Mouse (Mus musculus) brown adipose tissue, adult 24 weeks (tissue): ENCODE results near the gene Barx2. TPM values are rescaled to one million over a fixed set of nuclear protein-coding genes. Genes with fewer than 3 reads are reported as not detected.

ENCODE experiments used
- H3K27ac ChIP-seq: fragments of 200-500 bp; replicated peaks from 2 replicates; pipeline ENCODE4 v1.5.1; 2012; ENCODE audit warnings: low read depth, mild to moderate bottlenecking, low read length
- H3K4me1 ChIP-seq: fragments of 200-500 bp; 2 replicates; pipeline ENCODE4 v1.6.1; 2012; ENCODE audit warnings: low read length, mixed read lengths; ENCODE audit not compliant: control insufficient read depth, insufficient read depth, insufficient read length
- H3K4me3 ChIP-seq: fragments of 200-500 bp; 2 replicates; pipeline ENCODE4 v1.5.1; 2012; ENCODE audit warnings: low read depth, mild to moderate bottlenecking, low read length, moderate library complexity; ENCODE audit not compliant: insufficient read depth
- polyA plus RNA-seq: library from polyadenylated mRNA; stranded (reverse); fragments of >200 nt; gene quantifications from 2 replicates; pipeline ENCODE4 v1.2.4, GENCODE M21; 2012; ENCODE audit not compliant: missing spikeins, insufficient read depth, insufficient read length

The Barx2 gene
- polyA plus RNA-seq, 1 experiment, result not detected

DNA sequence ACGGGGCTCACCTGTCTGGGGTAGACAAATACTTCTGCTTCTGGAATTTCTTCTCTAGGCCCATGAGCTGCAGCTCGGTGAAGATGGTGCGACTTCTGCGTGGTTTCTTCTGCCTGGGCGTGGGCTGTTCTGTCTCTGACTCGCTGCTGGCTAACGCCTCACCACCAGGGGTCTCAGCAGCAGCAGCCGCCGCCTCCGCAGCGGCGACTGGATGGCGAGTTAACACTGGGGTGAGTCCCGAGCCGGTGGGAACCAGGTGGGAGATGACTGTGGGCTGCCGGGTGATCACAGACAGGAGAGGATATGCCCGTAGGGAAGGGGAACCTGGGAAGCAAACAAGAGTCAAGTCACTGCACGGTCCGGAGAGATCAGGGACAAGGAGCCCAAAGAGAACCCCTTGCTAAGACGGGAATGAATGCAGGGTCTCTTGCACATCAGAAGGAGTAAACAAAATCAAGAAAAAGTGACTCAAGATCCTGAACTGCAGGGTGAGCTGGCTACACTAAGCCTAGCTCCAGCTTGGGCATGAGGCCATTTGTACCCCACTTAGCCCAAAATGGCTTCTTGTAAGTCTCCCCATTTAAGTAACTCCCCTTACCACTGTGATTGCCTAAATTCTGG lies 54.4 kb downstream of the Barx2 start:
- H3K4me3 ChIP-seq, result no peak overlapping the region
- no peak overlapping the region for H3K27ac ChIP-seq
- H3K4me1 ChIP-seq, result no peaks in the 10 kb centered on the region

DNA sequence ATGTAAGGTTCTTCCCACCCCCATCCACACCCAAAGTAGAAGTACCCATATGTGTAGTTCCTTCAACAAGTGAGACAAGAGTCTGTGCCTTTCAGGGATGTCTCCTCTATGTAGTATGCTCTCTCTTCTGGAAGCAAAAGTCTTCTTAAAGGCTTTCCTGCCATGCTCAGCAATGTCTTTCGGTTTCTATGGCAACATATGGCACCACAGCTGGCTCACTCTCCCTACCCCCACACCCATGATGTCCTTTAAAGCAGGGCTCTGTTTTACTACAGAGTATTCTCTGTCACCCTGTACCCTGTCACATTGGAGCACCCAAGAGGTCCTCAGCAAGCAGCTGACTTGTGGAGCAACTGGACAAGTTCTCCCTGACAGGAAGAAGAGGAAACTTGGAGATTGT lies 55.8 kb downstream of the Barx2 start:
- H3K4me1 ChIP-seq, result no peaks in the 10 kb centered on the region
- H3K27ac ChIP-seq, result no peak overlapping the region

DNA sequence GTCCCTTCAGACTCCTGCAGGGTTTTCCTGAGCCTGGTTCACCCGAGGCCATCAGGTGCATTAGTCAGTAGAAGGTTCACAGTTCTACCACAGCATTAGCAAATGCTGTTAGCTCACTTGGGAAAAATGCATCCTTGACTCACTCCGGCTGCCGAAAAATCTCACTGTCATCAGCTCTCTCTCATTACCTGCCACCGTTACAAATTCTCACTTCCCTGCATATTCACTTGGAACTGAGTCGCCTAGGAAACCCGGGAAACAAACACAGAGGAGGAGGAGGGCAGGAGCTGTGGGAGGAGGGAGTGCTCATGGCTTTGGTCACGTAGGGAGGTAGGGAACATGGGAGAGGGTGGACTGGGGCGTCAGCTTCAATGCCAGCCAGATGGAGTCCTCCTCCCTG lies 56.8 kb downstream of the Barx2 start:
- no peak overlapping the region for H3K27ac ChIP-seq
- H3K4me3 ChIP-seq, result no peak overlapping the region
- H3K4me1 ChIP-seq, result no peaks in the 10 kb centered on the region

More for the DNA sequence above, 55.8 kb downstream of the Barx2 start:
- H3K4me3 ChIP-seq, result no peak overlapping the region

DNA sequence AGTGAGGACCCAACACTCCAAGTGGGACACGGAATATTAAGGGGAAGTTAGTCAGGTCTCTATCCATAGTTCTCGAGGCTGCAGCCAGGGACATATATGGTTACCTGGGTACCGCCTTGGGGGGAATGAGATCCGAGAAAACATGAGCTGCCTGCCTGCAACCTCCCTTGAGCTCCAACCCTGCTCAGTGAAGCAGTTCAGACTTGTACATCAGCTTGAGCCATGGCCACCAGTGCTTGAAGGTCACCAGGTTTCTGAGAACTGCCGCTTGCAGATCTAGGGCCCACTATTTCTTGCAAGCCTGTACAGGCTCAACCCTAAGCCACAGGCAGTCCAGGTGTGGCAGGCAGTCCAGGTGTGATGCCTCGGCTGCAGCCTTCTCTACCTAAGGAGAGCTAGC lies 57.6 kb downstream of the Barx2 start:
- no peaks in the 10 kb centered on the region for H3K4me1 ChIP-seq
- no peak overlapping the region for H3K4me3 ChIP-seq
- no peak overlapping the region for H3K27ac ChIP-seq

DNA sequence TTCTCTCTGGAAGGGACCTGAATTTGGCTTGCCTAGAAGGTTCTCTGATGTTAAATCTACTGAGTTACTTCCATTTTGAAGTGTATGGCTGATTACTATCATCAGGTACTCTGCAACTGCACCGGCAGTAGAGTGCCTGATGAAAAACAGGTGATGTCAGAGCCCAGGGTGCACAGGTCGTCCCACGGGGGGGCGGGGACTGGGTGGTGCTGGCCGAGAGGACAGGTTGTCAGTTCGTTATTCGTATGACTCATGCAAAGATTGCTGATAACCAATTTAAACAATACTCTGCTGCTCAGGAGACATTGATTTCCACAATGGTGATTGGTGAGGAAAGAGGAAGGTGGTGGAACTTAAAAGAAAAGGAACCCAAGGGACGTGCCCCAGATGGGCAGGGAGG lies 61.6 kb downstream of the Barx2 start:
- no peak overlapping the region for H3K4me3 ChIP-seq
- no peak overlapping the region for H3K27ac ChIP-seq
- H3K4me1 ChIP-seq, result no peaks in the 10 kb centered on the region

DNA sequence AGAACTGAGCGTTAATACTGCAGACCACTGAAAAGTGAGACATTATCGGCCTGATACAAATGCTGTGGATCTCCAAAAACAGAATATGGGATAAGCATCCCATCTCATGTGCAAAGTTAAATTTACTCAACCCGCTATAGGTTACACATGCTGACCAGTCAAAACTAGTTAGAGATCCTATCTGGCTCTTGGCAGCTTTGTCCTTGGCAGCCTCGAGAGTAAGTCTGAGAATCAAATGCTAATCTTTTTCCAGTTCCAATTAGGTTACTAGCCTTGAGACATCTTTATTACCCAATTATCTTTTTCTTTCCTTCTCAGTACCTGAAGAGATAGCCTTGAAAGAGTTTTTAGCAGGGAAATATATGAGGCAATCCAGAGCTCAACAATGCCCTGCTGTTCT lies 62.6 kb downstream of the Barx2 start:
- Histone ChIP-seq H3K4me1 (no peaks in the 10 kb centered on the region), H3K27ac (no peak overlapping the region), H3K4me3 (no peak overlapping the region)

DNA sequence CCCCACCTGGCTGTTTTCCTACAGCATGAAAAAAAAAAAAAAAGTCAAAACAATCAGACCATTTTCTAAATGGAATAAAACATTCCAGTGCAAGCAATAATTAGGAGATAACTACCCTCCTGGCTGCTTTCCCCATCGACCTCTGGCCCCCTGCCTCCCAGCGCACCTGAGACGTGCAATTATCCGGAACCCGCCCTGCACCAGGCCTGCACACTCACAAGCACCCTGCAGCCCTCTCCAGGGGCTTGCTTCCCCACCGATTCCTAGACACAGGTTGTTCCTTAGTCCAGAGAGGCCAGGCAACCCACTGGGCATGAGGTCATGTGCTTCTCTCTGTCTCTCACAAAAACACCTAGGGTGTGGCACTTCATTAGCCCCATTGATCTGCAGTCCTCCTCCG lies 63.9 kb downstream of the Barx2 start:
- Histone ChIP-seq H3K27ac (no peak overlapping the region), H3K4me1 (no peaks in the 10 kb centered on the region), H3K4me3 (no peak overlapping the region)

DNA sequence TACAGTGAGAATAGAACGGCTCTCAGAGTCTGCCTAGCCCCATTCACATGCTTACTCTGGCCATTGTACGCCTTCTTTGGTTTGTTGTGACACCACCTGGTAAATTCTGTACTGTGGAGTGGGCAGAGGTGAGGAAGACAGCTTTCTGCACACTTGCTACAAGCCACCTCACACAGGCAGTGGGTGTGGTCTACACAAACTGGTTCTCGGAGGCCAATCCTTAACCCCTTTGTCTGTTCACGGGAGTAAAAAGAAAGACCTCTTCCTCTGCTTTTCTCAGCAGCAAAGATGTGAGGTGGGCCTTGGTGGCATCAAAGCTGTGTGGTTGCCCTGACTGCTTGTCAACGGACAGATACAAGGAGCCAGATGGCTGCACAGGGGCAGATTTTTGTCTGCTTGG lies 68.6 kb downstream of the Barx2 start:
- H3K4me3 ChIP-seq, result no peak overlapping the region
- H3K4me1 ChIP-seq, result no peaks in the 10 kb centered on the region
- H3K27ac ChIP-seq, result no peak overlapping the region

DNA sequence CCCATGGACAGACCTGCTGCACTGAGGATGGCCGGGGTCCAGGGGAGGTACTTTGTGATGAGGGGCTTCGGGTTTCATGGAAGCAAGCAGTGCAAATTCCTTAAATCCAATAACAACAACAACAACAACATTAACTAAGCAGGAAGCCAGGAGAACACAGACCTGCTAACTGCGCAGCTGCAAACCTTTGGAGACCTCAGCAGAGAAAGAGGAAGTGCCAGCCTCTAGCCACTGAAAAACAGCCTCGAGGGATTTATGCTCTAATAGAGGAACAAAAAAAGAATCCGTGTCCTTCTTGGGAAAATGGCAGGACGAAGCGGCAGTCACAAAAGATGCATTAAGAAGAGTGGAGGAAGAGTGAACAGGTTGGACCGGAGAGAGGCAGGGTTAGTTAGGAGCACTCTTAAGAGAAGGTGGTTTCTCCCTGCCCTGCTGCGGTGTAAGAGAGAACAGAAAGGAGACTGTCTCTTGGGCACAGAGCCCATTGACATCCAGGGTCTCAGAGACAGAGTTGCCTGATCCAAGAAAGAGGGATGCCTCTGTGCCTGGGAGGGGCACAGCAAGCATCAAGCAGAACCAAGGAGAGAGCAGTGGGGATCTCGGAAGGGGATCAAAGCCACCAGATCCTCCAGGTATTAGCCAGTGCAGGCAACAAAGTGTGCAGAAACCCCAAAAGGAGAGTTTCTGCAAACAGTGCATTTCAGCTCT lies 72.0 kb downstream of the Barx2 start:
- Histone ChIP-seq H3K4me1 (no peaks in the 10 kb centered on the region), H3K4me3 (no peak overlapping the region), H3K27ac (no peak overlapping the region)

DNA sequence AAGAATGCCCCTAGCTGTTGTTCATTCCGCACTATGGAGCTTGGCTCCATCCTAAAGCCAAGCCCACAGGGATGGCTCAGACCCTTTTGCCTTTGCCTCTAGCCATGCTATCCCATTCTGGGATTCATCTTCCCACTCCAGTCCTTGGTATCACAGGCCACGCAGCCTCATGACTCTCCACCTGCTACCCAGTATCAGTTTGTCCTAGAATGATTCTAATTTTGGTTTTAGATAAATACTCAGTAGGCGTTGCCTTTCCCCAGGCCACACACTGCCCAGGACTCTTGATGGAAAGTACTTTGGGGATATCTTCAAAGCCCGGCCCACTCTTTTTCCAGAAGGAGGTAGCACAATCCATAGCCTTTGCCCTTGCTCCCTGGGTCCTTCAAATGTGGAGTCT lies 72.7 kb downstream of the Barx2 start:
- H3K4me1 ChIP-seq, result no peaks in the 10 kb centered on the region
- H3K4me3 ChIP-seq, result no peak overlapping the region
- no peak overlapping the region for H3K27ac ChIP-seq

DNA sequence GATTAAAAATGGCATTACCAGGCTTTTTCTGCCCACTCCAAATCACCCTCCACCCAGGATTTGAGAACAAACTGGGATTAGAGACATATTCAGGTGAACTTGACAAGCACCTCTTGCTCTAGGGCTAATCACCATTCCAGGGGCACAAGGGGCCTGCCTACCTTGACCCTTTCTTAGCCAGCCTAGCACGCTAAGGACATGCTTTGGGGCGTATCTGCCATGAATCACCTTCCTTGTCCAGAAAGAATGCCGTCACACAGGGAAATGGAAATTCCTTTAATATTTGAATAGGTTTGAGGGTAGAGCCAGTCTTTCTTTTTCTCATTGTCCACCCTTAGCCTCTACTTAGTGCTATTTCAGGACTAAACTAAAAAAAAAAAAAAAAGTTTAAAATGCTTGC lies 73.2 kb downstream of the Barx2 start:
- no peak overlapping the region for H3K4me3 ChIP-seq
- H3K27ac ChIP-seq, result no peak overlapping the region
- H3K4me1 ChIP-seq, result no peaks in the 10 kb centered on the region

DNA sequence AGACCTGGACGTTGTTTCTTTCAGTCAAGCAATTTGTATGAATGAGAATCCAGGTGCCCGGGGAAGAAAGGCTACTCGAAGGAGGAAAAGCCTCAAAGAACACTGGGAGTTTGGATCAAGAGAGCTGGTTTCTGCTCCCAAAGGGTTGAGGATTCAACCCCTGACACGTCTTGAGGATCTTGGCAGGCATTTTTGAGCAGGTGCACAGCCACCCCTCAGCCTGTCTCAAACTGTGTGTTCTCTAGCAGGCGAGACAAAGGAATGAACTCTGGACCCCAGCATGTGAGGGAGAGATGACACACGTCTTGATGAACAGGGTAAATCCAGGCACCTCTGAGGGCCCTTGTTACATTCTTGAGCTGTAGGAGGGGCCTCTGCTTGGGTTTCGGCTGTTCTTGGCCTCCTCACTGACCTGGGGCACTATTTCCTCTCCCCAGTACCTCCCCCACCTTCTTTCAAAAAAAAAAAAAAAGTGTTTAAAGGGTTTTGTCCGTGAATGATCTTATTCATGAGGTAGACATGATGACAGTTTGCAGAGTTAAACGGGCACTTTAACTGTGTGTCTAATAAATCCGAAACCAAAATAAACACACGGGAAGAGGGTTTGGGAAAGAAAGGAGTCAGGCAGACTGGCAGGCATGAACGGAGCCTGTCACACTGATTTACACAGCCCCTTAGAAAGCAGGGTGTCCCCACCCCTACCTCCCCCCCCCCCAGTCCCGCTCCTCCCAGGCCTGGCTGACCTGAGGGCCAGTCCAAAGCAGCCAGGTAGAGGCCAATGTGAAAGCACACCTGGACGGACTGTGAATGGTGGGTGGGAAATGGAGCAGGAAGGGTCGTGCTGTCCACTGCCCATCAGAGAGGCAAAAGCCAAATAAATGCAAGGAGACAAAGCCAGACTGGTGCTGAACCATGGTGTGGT lies 73.9 kb downstream of the Barx2 start:
- H3K4me3 ChIP-seq, result no peak overlapping the region
- H3K4me1 ChIP-seq, result no peaks in the 10 kb centered on the region
- H3K27ac ChIP-seq, result no peak overlapping the region

DNA sequence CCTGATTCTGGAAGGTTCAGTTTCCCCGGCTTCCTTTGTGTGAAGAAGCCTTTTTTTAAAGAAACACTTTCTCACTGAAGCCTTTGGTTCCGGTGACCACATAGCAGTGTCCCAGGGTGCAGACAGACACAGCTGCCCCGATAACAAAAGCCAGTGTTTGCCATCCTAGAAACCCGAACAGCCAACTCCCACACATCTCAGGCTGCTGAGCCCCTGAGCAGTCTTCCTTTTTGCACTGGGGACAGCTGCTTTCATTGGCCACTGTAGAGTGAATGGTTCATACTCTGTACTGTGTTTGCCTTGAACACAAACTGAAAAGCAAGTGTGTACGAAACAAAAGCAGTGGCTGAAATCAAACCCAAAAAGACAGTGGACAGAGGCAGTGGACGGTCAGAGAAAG lies 75.2 kb downstream of the Barx2 start:
- Histone ChIP-seq H3K4me3 (no peak overlapping the region), H3K27ac (no peak overlapping the region), H3K4me1 (no peaks in the 10 kb centered on the region)

DNA sequence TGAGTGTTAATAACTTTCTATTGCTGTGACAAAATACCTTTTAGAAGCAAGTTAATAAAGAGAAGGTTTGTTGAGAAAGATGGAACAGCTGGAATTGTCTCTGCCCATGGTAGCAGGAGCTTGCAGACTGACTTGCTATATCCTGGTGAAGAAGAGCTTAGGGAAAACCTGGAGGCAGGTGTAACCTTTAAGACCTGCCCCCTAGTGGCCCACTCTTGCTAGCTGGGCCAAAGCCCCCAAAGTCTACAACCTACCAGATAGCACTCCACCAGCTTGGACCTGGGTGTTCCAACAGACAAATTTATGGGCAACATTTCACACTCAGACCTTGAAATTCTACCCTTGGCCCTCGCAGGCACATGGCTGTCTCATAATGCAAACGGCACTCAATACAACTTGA lies 104.5 kb downstream of the Barx2 start:
- no peak overlapping the region for H3K4me3 ChIP-seq
- H3K4me1 ChIP-seq, result no peaks in the 10 kb centered on the region
- H3K27ac ChIP-seq, result no peak overlapping the region

DNA sequence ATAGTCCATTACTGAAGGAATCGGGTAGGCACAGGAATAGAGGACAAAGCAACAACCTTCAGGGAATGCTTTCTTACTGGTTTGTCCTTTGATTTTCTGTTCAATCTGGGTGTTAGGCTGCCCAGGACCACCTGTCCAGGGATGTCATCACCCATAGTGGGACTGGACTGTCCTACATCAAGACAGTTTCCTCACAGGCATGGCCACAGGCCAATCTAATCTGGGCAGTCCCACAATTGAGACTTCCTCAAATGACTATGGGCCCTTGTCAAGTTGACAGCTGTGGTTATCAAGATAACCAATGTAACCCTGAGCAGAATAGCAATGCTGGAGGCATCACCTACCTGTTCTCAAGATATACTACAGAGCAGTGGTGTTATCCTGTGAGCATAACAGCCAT lies 110.6 kb downstream of the Barx2 start:
- Histone ChIP-seq H3K4me3 (no peak overlapping the region), H3K4me1 (no peaks in the 10 kb centered on the region)

More for the DNA sequence above, 110.6 kb downstream of the Barx2 start:
- H3K27ac ChIP-seq, result no peak overlapping the region
